Mouse (Mus musculus): ENCODE measurements around the gene Nrp2. TPM values are rescaled to one million over a fixed set of nuclear protein-coding genes. Genes with fewer than 3 reads are reported as not detected.

Nrp2 gene
- total and polyA plus RNA-seq, 3 experiments: not detected

GRCm38 (mm10) chr1:62745889-62746288 lies 42.8 kb downstream of the Nrp2 start:
- H3K27me3 ChIP-seq (ENCODE audit: control insufficient read depth in 1 of 2, insufficient read depth in 2 of 2, low read length in 2 of 2): no peaks in the 10 kb centered on the region
- no peaks in the 10 kb centered on the region for H3K9me3 ChIP-seq (replicated peaks; ENCODE audit: insufficient read depth, low read length)
- no peaks in the 10 kb centered on the region for H3K36me3 ChIP-seq (ENCODE audit: control insufficient read depth in 1 of 2, insufficient read depth in 2 of 2, low read length in 2 of 2)
- H3K4me3 ChIP-seq (ENCODE audit: control insufficient read depth in 1 of 2, insufficient read depth in 1 of 2, low read depth in 2 of 2, low read length in 2 of 2): no peak overlapping the region
- H3K9ac ChIP-seq (ENCODE audit: control insufficient read depth, low read depth, low read length, poor library complexity, severe bottlenecking): no peak overlapping the region
- TF ChIP-seq KAT2A (conservative IDR thresholded peaks at IDR 0.05; ENCODE audit: low read depth, low read length) (no peak), E2F4 (IDR thresholded peaks at IDR 0.05; ENCODE audit: borderline replicate concordance, low read depth, low read length) (no peak), MEF2A (IDR thresholded peaks at IDR 0.05; ENCODE audit: extremely low read depth, insufficient replicate concordance, low read depth, low read length, poor library complexity, severe bottlenecking) (no peak), SIN3A (IDR thresholded peaks at IDR 0.05; ENCODE audit: low read length) (no peak), ZNF384 (IDR thresholded peaks at IDR 0.05; ENCODE audit: low read depth, low read length) (no peak)
- H3K4me1 ChIP-seq (ENCODE audit: control insufficient read depth in 1 of 2, insufficient read depth in 2 of 2, low read length in 2 of 2): no peaks in the 10 kb centered on the region
- no peak overlapping the region for H3K27ac ChIP-seq (ENCODE audit: control insufficient read depth, low read depth, low read length)
- H3K79me2 ChIP-seq (ENCODE audit: control insufficient read depth, insufficient read depth, low read length, poor library complexity): no peaks in the 10 kb centered on the region
- DNase-seq (ENCODE audit: low read depth, low spot score): no peak

- Histone ChIP-seq H3K4me3 (ENCODE audit: control insufficient read depth in 1 of 2, insufficient read depth in 1 of 2, low read depth in 2 of 2, low read length in 2 of 2) (no peak overlapping the region), H3K27ac (ENCODE audit: control insufficient read depth, low read depth, low read length) (no peak overlapping the region), H3K9ac (ENCODE audit: control insufficient read depth, low read depth, low read length, poor library complexity, severe bottlenecking) (no peak overlapping the region), H3K9me3 (replicated peaks; ENCODE audit: insufficient read depth, low read length) (no peaks in the 10 kb centered on the region), H3K79me2 (ENCODE audit: control insufficient read depth, insufficient read depth, low read length, poor library complexity) (no peaks in the 10 kb centered on the region), H3K27me3 (ENCODE audit: control insufficient read depth in 1 of 2, insufficient read depth in 2 of 2, low read length in 2 of 2) (no peaks in the 10 kb centered on the region), H3K4me1 (ENCODE audit: control insufficient read depth in 1 of 2, insufficient read depth in 2 of 2, low read length in 2 of 2) (no peaks in the 10 kb centered on the region), H3K36me3 (ENCODE audit: control insufficient read depth in 1 of 2, insufficient read depth in 2 of 2, low read length in 2 of 2) (no peaks in the 10 kb centered on the region)
- TF ChIP-seq CHD2 (IDR thresholded peaks at IDR 0.05; ENCODE audit: low read length) (no peak), CTCF (IDR thresholded peaks at IDR 0.05 in 2 of 3, conservative IDR thresholded peaks at IDR 0.05 in 1 of 3; ENCODE audit: control insufficient read depth in 1 of 3, insufficient read depth in 1 of 3, low read depth in 2 of 3, low read length in 3 of 3, poor library complexity in 1 of 3, severe bottlenecking in 1 of 3) (no peak), MXI1 (IDR thresholded peaks at IDR 0.05; ENCODE audit: low read depth, low read length) (no peak), MAZ (IDR thresholded peaks at IDR 0.05; ENCODE audit: low read depth, low read length) (no peak), BHLHE40 (IDR thresholded peaks at IDR 0.05; ENCODE audit: borderline replicate concordance, low read depth, low read length) (no peak), USF1 (IDR thresholded peaks at IDR 0.05; ENCODE audit: low read depth, low read length) (no peak), NELFE (IDR thresholded peaks at IDR 0.05; ENCODE audit: low read depth, low read length) (no peak), POLR2AphosphoS2 (IDR thresholded peaks at IDR 0.05; ENCODE audit: low read length) (no peak), POLR2AphosphoS5 (IDR thresholded peaks at IDR 0.05; ENCODE audit: borderline replicate concordance, low read depth, low read length) (no peak), MAFK (IDR thresholded peaks at IDR 0.05; ENCODE audit: borderline replicate concordance, low read depth, low read length) (no peak), SMC3 (IDR thresholded peaks at IDR 0.05; ENCODE audit: low read depth, low read length) (no peak)
- DNase-seq (ENCODE audit: low read depth, low spot score): no peak
These were observed 44.5 kb downstream of the Nrp2 start for GRCm38 (mm10) chr1:62747421-62748111.
